Mouse (Mus musculus): Measurements from ENCODE around the gene Kdm2b.

DNA sequence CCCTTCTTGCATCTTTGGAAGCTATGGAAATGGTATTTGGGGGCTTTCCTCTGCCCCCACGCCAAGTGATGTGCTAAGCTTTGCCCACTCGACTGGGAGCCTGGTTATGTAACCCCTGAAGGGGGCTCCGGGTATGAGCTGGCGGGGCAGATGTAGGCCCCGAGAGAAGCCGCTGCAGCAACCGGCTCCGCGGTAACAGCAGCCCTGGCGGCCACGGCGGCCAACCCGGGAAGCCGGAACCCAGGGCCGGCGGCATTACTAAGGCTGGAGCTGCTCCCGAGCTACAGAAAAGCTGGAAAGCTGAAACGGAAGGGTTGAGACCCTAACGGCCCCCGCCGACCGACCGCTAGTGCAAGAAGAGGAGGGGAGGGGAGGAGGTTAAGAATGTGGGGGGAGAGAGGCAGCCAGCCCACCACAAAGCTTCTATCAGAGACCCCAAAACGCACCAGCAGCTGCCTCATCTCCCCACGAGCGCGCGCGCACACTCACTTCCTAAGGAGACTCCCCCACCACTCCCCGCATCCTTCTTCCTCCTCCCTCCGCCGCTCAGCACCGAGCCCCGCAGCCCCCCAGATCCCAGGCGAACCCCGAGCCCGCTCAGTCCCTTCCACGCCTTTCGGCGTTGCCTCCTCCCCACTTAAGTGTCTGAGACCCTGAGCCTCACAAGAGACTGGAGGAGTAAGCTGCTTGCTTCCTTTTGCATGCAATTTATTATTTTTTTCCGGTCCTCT, 1.4 kb downstream of the Kdm2b start:
- no peak for TF ChIP-seq CTCF (IDR thresholded peaks at IDR 0.05; ENCODE audit: borderline replicate concordance, extremely low read depth, insufficient read depth, insufficient read length)
- TF ChIP-seq POLR2A (IDR thresholded peaks at IDR 0.05; ENCODE audit: borderline replicate concordance, extremely low read depth, insufficient read depth, insufficient read length, poor library complexity, severe bottlenecking) = no peak; the same call in 1 of the 2 replicates
